Mouse (Mus musculus): ENCODE results near the gene Deup1. TPM values are rescaled to one million over a fixed set of nuclear protein-coding genes. Genes with fewer than 3 reads are reported as not detected.
A peak's percentile ranks its signal among the peaks of the same experiment; 100 is the strongest.

The Deup1 gene
- total RNA-seq, 1 experiment: 0.31 TPM

- Histone ChIP-seq H3K4me1 (ENCODE audit: control insufficient read depth in 2 of 2, insufficient read depth in 2 of 2, low read length in 2 of 2, poor library complexity in 1 of 2) (peaks cover 0 to 7% of the 10 kb centered on the region in 2 experiments; a peak in 1 of 4 replicates), H3K27ac (ENCODE audit: insufficient read depth, low read depth, low read length, poor library complexity, severe bottlenecking) (no peak overlapping the region), H3K4me3 (ENCODE audit: insufficient read depth in 1 of 2, low read depth in 1 of 2, low read length in 2 of 2, poor library complexity in 1 of 2, severe bottlenecking in 1 of 2) (no peak overlapping the region), H3K9me3 (ENCODE audit: control insufficient read depth, insufficient read depth, low read depth, low read length) (no peaks in the 10 kb centered on the region), H3K9ac (ENCODE audit: insufficient read depth, low read depth, low read length, poor library complexity, severe bottlenecking) (no peak overlapping the region), H3K36me3 (ENCODE audit: control insufficient read depth, insufficient read depth, low read length, poor library complexity, severe bottlenecking) (no peaks in the 10 kb centered on the region; the same call in 1 of the 2 replicates)
- in situ Hi-C loops (cut with MboI; ENCODE audit: low sequenced_read_pairs in 2 of 2, unreplicated experiment in 2 of 2): no loop called here
- DNase-seq (ENCODE audit: low read depth, low spot score): no peak
- no peak for TF ChIP-seq ZC3H11A (IDR thresholded peaks at IDR 0.05; ENCODE audit: borderline replicate concordance, low read depth, low read length)
- no peak for TF ChIP-seq MAFK (IDR thresholded peaks at IDR 0.05; ENCODE audit: insufficient read depth, low read depth, low read length)
- TF ChIP-seq HCFC1 (IDR thresholded peaks at IDR 0.05; ENCODE audit: borderline replicate concordance, insufficient read depth, low read length): no peak
- TF ChIP-seq ZNF384 (IDR thresholded peaks at IDR 0.05; ENCODE audit: low read depth, low read length): no peak
- no peak for TF ChIP-seq CHD2 (IDR thresholded peaks at IDR 0.05; ENCODE audit: low read depth, low read length)
Measured at GRCm38 (mm10) chr9:15529965-15530320, 97.8 kb downstream of the Deup1 start.

- H3K36me3 ChIP-seq (ENCODE audit: control insufficient read depth, insufficient read depth, low read length, poor library complexity, severe bottlenecking): no peaks in the 10 kb centered on the region; the same call in 1 of the 2 replicates
- TF ChIP-seq ZC3H11A (IDR thresholded peaks at IDR 0.05; ENCODE audit: borderline replicate concordance, low read depth, low read length): no peak
- no peak for TF ChIP-seq HCFC1 (IDR thresholded peaks at IDR 0.05; ENCODE audit: borderline replicate concordance, insufficient read depth, low read length)
- TF ChIP-seq ZNF384 (IDR thresholded peaks at IDR 0.05; ENCODE audit: low read depth, low read length): no peak
- TF ChIP-seq CHD2 (IDR thresholded peaks at IDR 0.05; ENCODE audit: low read depth, low read length): no peak
- peak; percentile 86 for TF ChIP-seq MAFK (IDR thresholded peaks at IDR 0.05; ENCODE audit: insufficient read depth, low read depth, low read length)
- no peak for DNase-seq (ENCODE audit: low read depth, low spot score)
- peaks cover 0 to 7% of the 10 kb centered on the region in 2 experiments; a peak in 1 of 4 replicates for H3K4me1 ChIP-seq (ENCODE audit: control insufficient read depth in 2 of 2, insufficient read depth in 2 of 2, low read length in 2 of 2, poor library complexity in 1 of 2)
- in situ Hi-C loops (cut with MboI; ENCODE audit: low sequenced_read_pairs in 2 of 2, unreplicated experiment in 2 of 2): no loop called here
- no peaks in the 10 kb centered on the region for H3K9me3 ChIP-seq (ENCODE audit: control insufficient read depth, insufficient read depth, low read depth, low read length)
- H3K4me3 ChIP-seq (ENCODE audit: insufficient read depth in 1 of 2, low read depth in 1 of 2, low read length in 2 of 2, poor library complexity in 1 of 2, severe bottlenecking in 1 of 2): no peak overlapping the region
- H3K27ac ChIP-seq (ENCODE audit: insufficient read depth, low read depth, low read length, poor library complexity, severe bottlenecking): no peak overlapping the region
- H3K9ac ChIP-seq (ENCODE audit: insufficient read depth, low read depth, low read length, poor library complexity, severe bottlenecking): no peak overlapping the region
Measured at GRCm38 (mm10) chr9:15529275-15529964, 98.3 kb downstream of the Deup1 start.

- in situ Hi-C loops (cut with MboI; ENCODE audit: low sequenced_read_pairs in 2 of 2, unreplicated experiment in 2 of 2): no loop called here
Measured at GRCm38 (mm10) chr9:15528368-15528767, 99.4 kb downstream of the Deup1 start.

GRCm38 (mm10) chr9:15527846-15528245, 99.9 kb downstream of the Deup1 start:
- in situ Hi-C loops (cut with MboI; ENCODE audit: low sequenced_read_pairs in 2 of 2, unreplicated experiment in 2 of 2): no loop called here
- Histone ChIP-seq H3K4me3 (ENCODE audit: insufficient read depth in 1 of 2, low read depth in 1 of 2, low read length in 2 of 2, poor library complexity in 1 of 2, severe bottlenecking in 1 of 2) (no peak overlapping the region), H3K36me3 (ENCODE audit: control insufficient read depth, insufficient read depth, low read length, poor library complexity, severe bottlenecking) (no peaks in the 10 kb centered on the region; the same call in 1 of the 2 replicates), H3K4me1 (ENCODE audit: control insufficient read depth in 2 of 2, insufficient read depth in 2 of 2, low read length in 2 of 2, poor library complexity in 1 of 2) (peaks cover 0 to 7% of the 10 kb centered on the region in 2 experiments; a peak in 1 of 4 replicates), H3K27ac (ENCODE audit: insufficient read depth, low read depth, low read length, poor library complexity, severe bottlenecking) (no peak overlapping the region), H3K9ac (ENCODE audit: insufficient read depth, low read depth, low read length, poor library complexity, severe bottlenecking) (no peak overlapping the region), H3K9me3 (ENCODE audit: control insufficient read depth, insufficient read depth, low read depth, low read length) (no peaks in the 10 kb centered on the region)
- no peak for TF ChIP-seq ZNF384 (IDR thresholded peaks at IDR 0.05; ENCODE audit: low read depth, low read length)
- TF ChIP-seq HCFC1 (IDR thresholded peaks at IDR 0.05; ENCODE audit: borderline replicate concordance, insufficient read depth, low read length): no peak
- no peak for TF ChIP-seq ZC3H11A (IDR thresholded peaks at IDR 0.05; ENCODE audit: borderline replicate concordance, low read depth, low read length)
- no peak for TF ChIP-seq MAFK (IDR thresholded peaks at IDR 0.05; ENCODE audit: insufficient read depth, low read depth, low read length)
- no peak for TF ChIP-seq CHD2 (IDR thresholded peaks at IDR 0.05; ENCODE audit: low read depth, low read length)
- DNase-seq (ENCODE audit: low read depth, low spot score): no peak

More at GRCm38 (mm10) chr9:15528368-15528767, 99.4 kb downstream of the Deup1 start:
- H3K9ac ChIP-seq (ENCODE audit: insufficient read depth, low read depth, low read length, poor library complexity, severe bottlenecking): no peak overlapping the region
- no peak overlapping the region for H3K27ac ChIP-seq (ENCODE audit: insufficient read depth, low read depth, low read length, poor library complexity, severe bottlenecking)
- DNase-seq (ENCODE audit: low read depth, low spot score): no peak
- TF ChIP-seq ZNF384 (IDR thresholded peaks at IDR 0.05; ENCODE audit: low read depth, low read length) (no peak), MAFK (IDR thresholded peaks at IDR 0.05; ENCODE audit: insufficient read depth, low read depth, low read length) (no peak), HCFC1 (IDR thresholded peaks at IDR 0.05; ENCODE audit: borderline replicate concordance, insufficient read depth, low read length) (no peak), ZC3H11A (IDR thresholded peaks at IDR 0.05; ENCODE audit: borderline replicate concordance, low read depth, low read length) (no peak), CHD2 (IDR thresholded peaks at IDR 0.05; ENCODE audit: low read depth, low read length) (no peak)
- no peaks in the 10 kb centered on the region for H3K9me3 ChIP-seq (ENCODE audit: control insufficient read depth, insufficient read depth, low read depth, low read length)
- H3K4me1 ChIP-seq (ENCODE audit: control insufficient read depth in 2 of 2, insufficient read depth in 2 of 2, low read length in 2 of 2, poor library complexity in 1 of 2): peaks cover 0 to 7% of the 10 kb centered on the region in 2 experiments; a peak in 1 of 4 replicates
- no peak overlapping the region for H3K4me3 ChIP-seq (ENCODE audit: insufficient read depth in 1 of 2, low read depth in 1 of 2, low read length in 2 of 2, poor library complexity in 1 of 2, severe bottlenecking in 1 of 2)
- H3K36me3 ChIP-seq (ENCODE audit: control insufficient read depth, insufficient read depth, low read length, poor library complexity, severe bottlenecking): no peaks in the 10 kb centered on the region; the same call in 1 of the 2 replicates
